Mouse (Mus musculus): ENCODE results near the gene Slc2a1. TPM values are rescaled to one million over a fixed set of nuclear protein-coding genes. Genes with fewer than 3 reads are reported as not detected.

Gene Slc2a1
- total RNA-seq (2017) = 25.2 to 35.8 TPM (median 30.1 TPM) in 3 replicates

- ATAC-seq (replicated peaks; ENCODE audit: insufficient number of reproducible peaks, low FRiP score, low TSS enrichment, poor library complexity, severe bottlenecking) = peak; percentile 81
These were observed at the start of gene Slc2a1 for GRCm38 (mm10) chr4:119108495-119109408. Gene Slc2a1, plus strand, starts transcription at chr4:119108711.

- no peak for ATAC-seq (replicated peaks; ENCODE audit: insufficient number of reproducible peaks, low FRiP score, low TSS enrichment, poor library complexity, severe bottlenecking)
These were observed 41.7 kb upstream of the Slc2a1 start for GRCm38 (mm10) chr4:119066791-119067190.

- no peak for ATAC-seq (replicated peaks; ENCODE audit: insufficient number of reproducible peaks, low FRiP score, low TSS enrichment, poor library complexity, severe bottlenecking)
These were observed 41.3 kb upstream of the Slc2a1 start for GRCm38 (mm10) chr4:119067204-119067603.

GRCm38 (mm10) chr4:119068918-119069317, 39.6 kb upstream of the Slc2a1 start:
- no peak for ATAC-seq (replicated peaks; ENCODE audit: insufficient number of reproducible peaks, low FRiP score, low TSS enrichment, poor library complexity, severe bottlenecking)

GRCm38 (mm10) chr4:119070181-119070580, 38.3 kb upstream of the Slc2a1 start:
- no peak for ATAC-seq (replicated peaks; ENCODE audit: insufficient number of reproducible peaks, low FRiP score, low TSS enrichment, poor library complexity, severe bottlenecking)

- no peak for ATAC-seq (replicated peaks; ENCODE audit: insufficient number of reproducible peaks, low FRiP score, low TSS enrichment, poor library complexity, severe bottlenecking)
These were observed 37.4 kb upstream of the Slc2a1 start for GRCm38 (mm10) chr4:119070959-119071647.

- no peak for ATAC-seq (replicated peaks; ENCODE audit: insufficient number of reproducible peaks, low FRiP score, low TSS enrichment, poor library complexity, severe bottlenecking)
These were observed 36.7 kb upstream of the Slc2a1 start for GRCm38 (mm10) chr4:119071648-119072362.

- no peak for ATAC-seq (replicated peaks; ENCODE audit: insufficient number of reproducible peaks, low FRiP score, low TSS enrichment, poor library complexity, severe bottlenecking)
These were observed 36.1 kb upstream of the Slc2a1 start for GRCm38 (mm10) chr4:119072363-119072940.

- ATAC-seq (replicated peaks; ENCODE audit: insufficient number of reproducible peaks, low FRiP score, low TSS enrichment, poor library complexity, severe bottlenecking) = no peak
These were observed 35.5 kb upstream of the Slc2a1 start for GRCm38 (mm10) chr4:119072941-119073451.

- ATAC-seq (replicated peaks; ENCODE audit: insufficient number of reproducible peaks, low FRiP score, low TSS enrichment, poor library complexity, severe bottlenecking) = no peak
These were observed 34.9 kb upstream of the Slc2a1 start for GRCm38 (mm10) chr4:119073626-119074025.

GRCm38 (mm10) chr4:119074596-119074995, 33.9 kb upstream of the Slc2a1 start:
- ATAC-seq (replicated peaks; ENCODE audit: insufficient number of reproducible peaks, low FRiP score, low TSS enrichment, poor library complexity, severe bottlenecking) = no peak

GRCm38 (mm10) chr4:119075273-119075672, 33.2 kb upstream of the Slc2a1 start:
- no peak for ATAC-seq (replicated peaks; ENCODE audit: insufficient number of reproducible peaks, low FRiP score, low TSS enrichment, poor library complexity, severe bottlenecking)

- no peak for ATAC-seq (replicated peaks; ENCODE audit: insufficient number of reproducible peaks, low FRiP score, low TSS enrichment, poor library complexity, severe bottlenecking)
These were observed 32.2 kb upstream of the Slc2a1 start for GRCm38 (mm10) chr4:119076336-119076735.

GRCm38 (mm10) chr4:119077084-119077682, 31.3 kb upstream of the Slc2a1 start:
- no peak for ATAC-seq (replicated peaks; ENCODE audit: insufficient number of reproducible peaks, low FRiP score, low TSS enrichment, poor library complexity, severe bottlenecking)

- no peak for ATAC-seq (replicated peaks; ENCODE audit: insufficient number of reproducible peaks, low FRiP score, low TSS enrichment, poor library complexity, severe bottlenecking)
These were observed 28.6 kb upstream of the Slc2a1 start for GRCm38 (mm10) chr4:119079928-119080327.

- no peak for ATAC-seq (replicated peaks; ENCODE audit: insufficient number of reproducible peaks, low FRiP score, low TSS enrichment, poor library complexity, severe bottlenecking)
These were observed 25.7 kb upstream of the Slc2a1 start for GRCm38 (mm10) chr4:119082740-119083231.

GRCm38 (mm10) chr4:119088424-119088823, 20.1 kb upstream of the Slc2a1 start:
- ATAC-seq (replicated peaks; ENCODE audit: insufficient number of reproducible peaks, low FRiP score, low TSS enrichment, poor library complexity, severe bottlenecking) = no peak

- ATAC-seq (replicated peaks; ENCODE audit: insufficient number of reproducible peaks, low FRiP score, low TSS enrichment, poor library complexity, severe bottlenecking) = no peak
These were observed 14.6 kb upstream of the Slc2a1 start for GRCm38 (mm10) chr4:119093890-119094289.
